Mouse (Mus musculus): Measurements from ENCODE around the gene Gmnn. TPM values are rescaled to one million over a fixed set of nuclear protein-coding genes. Genes with fewer than 3 reads are reported as not detected.

Gene Gmnn
- total and polyA plus RNA-seq, 3 experiments = 127 to 155 (median 129) TPM

DNA sequence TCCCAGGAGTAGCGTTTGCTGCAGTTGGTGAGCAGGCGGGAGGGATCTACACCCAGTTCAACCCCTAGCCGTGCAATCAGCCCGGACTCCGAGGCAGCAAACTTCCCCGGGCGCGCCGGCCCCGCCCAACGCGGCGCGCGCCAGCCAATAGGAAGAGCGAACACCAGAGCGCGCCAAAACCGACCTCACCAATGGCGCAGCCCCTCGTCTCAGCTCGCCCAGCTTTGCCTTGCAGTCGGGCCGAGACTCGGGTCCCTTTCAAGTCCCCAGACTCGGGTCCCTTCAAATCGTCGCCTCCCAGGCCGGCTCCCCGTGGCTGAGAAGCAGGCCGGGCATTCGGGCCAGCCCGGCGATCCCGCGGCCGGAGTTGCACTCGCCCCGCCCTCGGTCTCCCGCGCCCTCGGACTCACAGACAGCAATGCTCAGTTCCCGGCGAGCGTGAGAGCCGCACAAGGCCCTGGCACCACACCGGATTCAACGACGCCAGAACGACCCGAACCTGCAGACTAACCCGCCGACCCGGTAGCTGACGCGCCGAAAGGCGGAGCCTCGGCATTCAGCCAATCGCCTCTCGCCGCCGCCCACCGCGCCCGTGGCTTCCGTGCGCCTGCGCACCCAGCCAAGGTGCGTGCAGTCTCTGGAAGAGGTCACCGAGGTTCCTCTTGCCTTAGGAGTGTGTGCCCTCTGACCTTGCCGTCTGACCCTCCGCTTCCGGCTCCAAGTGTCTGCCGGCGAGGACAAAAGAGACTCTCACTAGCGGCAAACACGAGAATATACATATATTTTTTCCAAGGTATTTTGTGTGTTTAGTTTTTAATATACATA lies at the start of gene Gmnn (continued):
- TF ChIP-seq TAL1 (IDR thresholded peaks at IDR 0.05; ENCODE audit: low read length) (no peak), ZKSCAN1 (IDR thresholded peaks at IDR 0.05; ENCODE audit: low read depth, low read length) (no peak), ZC3H11A (IDR thresholded peaks at IDR 0.05; ENCODE audit: low read depth, low read length) (no peak), ETS1 (IDR thresholded peaks at IDR 0.05; ENCODE audit: low read depth, low read length) (no peak)

DNA sequence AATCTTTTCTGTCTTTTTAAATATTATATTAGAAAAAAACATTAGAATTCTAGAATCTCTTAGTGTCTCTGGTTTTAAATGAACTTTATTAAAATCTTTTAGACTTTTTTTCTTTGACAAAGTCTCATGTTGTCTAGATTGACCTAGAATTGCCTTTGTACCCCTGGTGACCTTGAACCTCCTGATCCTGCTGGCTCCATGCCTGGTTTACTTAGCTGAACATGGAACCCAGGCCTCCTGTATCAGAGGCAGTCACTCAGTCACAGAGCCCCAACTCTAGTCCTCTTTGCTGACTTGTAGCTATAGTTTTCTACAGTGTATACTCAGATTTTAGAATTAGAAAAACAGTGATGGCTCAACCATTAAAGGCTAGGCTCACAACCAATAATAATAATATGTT lies 44.4 kb upstream of the Gmnn start:
- H3K9me3 ChIP-seq (replicated peaks; ENCODE audit: insufficient read depth, low read length) = no peaks in the 10 kb centered on the region
- H3K27ac ChIP-seq (ENCODE audit: control insufficient read depth, low read depth, low read length) = no peak overlapping the region
- no peak overlapping the region for H3K9ac ChIP-seq (ENCODE audit: control insufficient read depth, low read depth, low read length, poor library complexity, severe bottlenecking)
- TF ChIP-seq CHD2 (IDR thresholded peaks at IDR 0.05; ENCODE audit: low read length) (no peak), GABPA (IDR thresholded peaks at IDR 0.05; ENCODE audit: low read depth, low read length) (no peak), BHLHE40 (IDR thresholded peaks at IDR 0.05; ENCODE audit: borderline replicate concordance, low read depth, low read length) (no peak), TAL1 (IDR thresholded peaks at IDR 0.05; ENCODE audit: low read length) (no peak), RCOR1 (IDR thresholded peaks at IDR 0.05; ENCODE audit: low read depth, low read length) (no peak), HCFC1 (IDR thresholded peaks at IDR 0.05; ENCODE audit: low read depth, low read length) (no peak), NELFE (IDR thresholded peaks at IDR 0.05; ENCODE audit: low read depth, low read length) (no peak), TCF12 (IDR thresholded peaks at IDR 0.05; ENCODE audit: low read depth, low read length) (no peak), POLR2AphosphoS5 (IDR thresholded peaks at IDR 0.05; ENCODE audit: borderline replicate concordance, low read depth, low read length) (no peak), TBP (IDR thresholded peaks at IDR 0.05; ENCODE audit: low read depth, low read length) (no peak), MYB (IDR thresholded peaks at IDR 0.05; ENCODE audit: low read depth, low read length) (no peak), JUND (IDR thresholded peaks at IDR 0.05; ENCODE audit: low read depth, low read length) (no peak), CTCF (IDR thresholded peaks at IDR 0.05 in 2 of 3, conservative IDR thresholded peaks at IDR 0.05 in 1 of 3; ENCODE audit: control insufficient read depth in 1 of 3, insufficient read depth in 1 of 3, low read depth in 2 of 3, low read length in 3 of 3, poor library complexity in 1 of 3, severe bottlenecking in 1 of 3) (no peak), MAFK (IDR thresholded peaks at IDR 0.05; ENCODE audit: borderline replicate concordance, low read depth, low read length) (no peak), MYC (IDR thresholded peaks at IDR 0.05; ENCODE audit: low read depth, low read length) (no peak), E2F4 (IDR thresholded peaks at IDR 0.05; ENCODE audit: borderline replicate concordance, low read depth, low read length) (no peak), ZKSCAN1 (IDR thresholded peaks at IDR 0.05; ENCODE audit: low read depth, low read length) (no peak), MAX (IDR thresholded peaks at IDR 0.05; ENCODE audit: low read length) (no peak), SMC3 (IDR thresholded peaks at IDR 0.05; ENCODE audit: low read depth, low read length) (no peak), ELF1 (IDR thresholded peaks at IDR 0.05; ENCODE audit: low read depth, low read length) (no peak)
- no peak overlapping the region for H3K4me3 ChIP-seq (ENCODE audit: control insufficient read depth in 1 of 2, insufficient read depth in 1 of 2, low read depth in 2 of 2, low read length in 2 of 2)
- peaks cover 7 to 9% of the 10 kb centered on the region in 2 experiments; a peak in 3 of 4 replicates for H3K4me1 ChIP-seq (ENCODE audit: control insufficient read depth in 1 of 2, insufficient read depth in 2 of 2, low read length in 2 of 2)
- H3K36me3 ChIP-seq (ENCODE audit: control insufficient read depth in 1 of 2, insufficient read depth in 2 of 2, low read length in 2 of 2) = peaks cover 39 to 57% of the 10 kb centered on the region in 2 experiments
- no peaks in the 10 kb centered on the region for H3K27me3 ChIP-seq (ENCODE audit: control insufficient read depth in 1 of 2, insufficient read depth in 2 of 2, low read length in 2 of 2)
- no peak for DNase-seq (ENCODE audit: low read depth, low spot score)
- peaks cover 44% of the 10 kb centered on the region for H3K79me2 ChIP-seq (ENCODE audit: control insufficient read depth, insufficient read depth, low read length, poor library complexity)
